19 mouse cellular contexts compared by ENCODE assay signal in genomic region chr2:59266428-59266827, GRCm38 (mm10).
"Had no signal": no experiment of that assay in that cellular context is flagged by ENCODE, and none has a peak within 500 bp of the region (broad histone marks: within the 10 kb centered on the region; RNA-seq: fewer than 3 reads in every experiment).

No protein-coding gene starts in this region.

- H3K36me3 ChIP-seq: midbrain, embryonic 15.5 days; neural tube, embryonic 12.5 days had no signal

- ATAC-seq: liver, postnatal 0 days; midbrain, embryonic 15.5 days had no signal

- H3K27me3 ChIP-seq: liver, embryonic 13.5 days; lung, embryonic 15.5 days; megakaryocyte, embryonic 14.5 days; midbrain, embryonic 15.5 days; neural tube, embryonic 12.5 days had no signal

- H3K9me3 ChIP-seq: liver, embryonic 13.5 days; lung, embryonic 15.5 days; megakaryocyte, embryonic 14.5 days; midbrain, embryonic 15.5 days; neural tube, embryonic 12.5 days had no signal

- H3K4me2 ChIP-seq: liver, embryonic 13.5 days; lung, embryonic 15.5 days; midbrain, embryonic 11.5 days; midbrain, embryonic 15.5 days; neural tube, embryonic 12.5 days had no signal

- H3K4me3 ChIP-seq: layer of hippocampus, adult 2 months; liver, embryonic 13.5 days; lung, embryonic 15.5 days; megakaryocyte, embryonic 14.5 days; midbrain, embryonic 15.5 days; neural tube, embryonic 12.5 days had no signal

- H3K4me1 ChIP-seq: liver, embryonic 13.5 days; lung, embryonic 15.5 days; midbrain, embryonic 15.5 days; neural tube, embryonic 12.5 days had no signal

- H3K27ac ChIP-seq: layer of hippocampus, adult 2 months; liver, embryonic 13.5 days; lung, embryonic 15.5 days; macrophage; midbrain, embryonic 15.5 days; neural tube, embryonic 12.5 days had no signal

- H3K9ac ChIP-seq: liver, embryonic 13.5 days; liver, postnatal 0 days; lung, embryonic 15.5 days; midbrain, embryonic 15.5 days; neural tube, embryonic 12.5 days had no signal

- DNase-seq: kidney, adult 9 months; kidney, postnatal 10 days; kidney, postnatal 4 days; left cerebral cortex, postnatal 4 days; liver; liver, embryonic 13.5 days; liver, postnatal 0 days; lung, postnatal 14 days; retina, postnatal 1 day; right cerebral cortex, postnatal 25 days; thymus, adult 18-20 months; thymus, postnatal 14 days had no signal
